Mouse (Mus musculus): ENCODE measurements around the gene 1700017B05Rik. TPM values are rescaled to one million over a fixed set of nuclear protein-coding genes. Genes with fewer than 3 reads are reported as not detected.
A peak's percentile ranks its signal among the peaks of the same experiment; 100 is the strongest.

Gene 1700017B05Rik
- total RNA-seq, 2 experiments from 2014 or later = 25.6 to 33.8 TPM

- ATAC-seq (replicated peaks; ENCODE audit: poor library complexity) = peak; percentile 67
These were observed 10.7 kb upstream of the 1700017B05Rik start for GRCm38 (mm10) chr9:57272902-57273804.

GRCm38 (mm10) chr9:57271837-57272562 is 9.6 kb upstream of the 1700017B05Rik start:
- ATAC-seq (replicated peaks; ENCODE audit: poor library complexity) = no peak

- ATAC-seq (replicated peaks; ENCODE audit: poor library complexity) = no peak
These were observed 8.7 kb upstream of the 1700017B05Rik start for GRCm38 (mm10) chr9:57271081-57271480.

GRCm38 (mm10) chr9:57270399-57270798 is 8.0 kb upstream of the 1700017B05Rik start:
- no peak for ATAC-seq (replicated peaks; ENCODE audit: poor library complexity)

- ATAC-seq (replicated peaks; ENCODE audit: poor library complexity) = no peak
These were observed 7.0 kb upstream of the 1700017B05Rik start for GRCm38 (mm10) chr9:57269384-57269783.

GRCm38 (mm10) chr9:57268575-57268974 is 6.2 kb upstream of the 1700017B05Rik start:
- peak; percentile 33 for ATAC-seq (replicated peaks; ENCODE audit: poor library complexity)

- peak; percentile 59 for ATAC-seq (replicated peaks; ENCODE audit: poor library complexity)
These were observed 5.7 kb upstream of the 1700017B05Rik start for GRCm38 (mm10) chr9:57268078-57268477.

- ATAC-seq (replicated peaks; ENCODE audit: poor library complexity) = no peak
These were observed 5.0 kb upstream of the 1700017B05Rik start for GRCm38 (mm10) chr9:57267421-57267820.

GRCm38 (mm10) chr9:57265125-57265524 is 2.7 kb upstream of the 1700017B05Rik start:
- ATAC-seq (replicated peaks; ENCODE audit: poor library complexity) = no peak

- ATAC-seq (replicated peaks; ENCODE audit: poor library complexity) = no peak
These were observed 628 bp upstream of the 1700017B05Rik start for GRCm38 (mm10) chr9:57262795-57263684.

- ATAC-seq (replicated peaks; ENCODE audit: poor library complexity) = peak; percentile 49
These were observed 898 bp downstream of the 1700017B05Rik start for GRCm38 (mm10) chr9:57261516-57261912.

GRCm38 (mm10) chr9:57260940-57261339 is 1.5 kb downstream of the 1700017B05Rik start:
- no peak for ATAC-seq (replicated peaks; ENCODE audit: poor library complexity)

GRCm38 (mm10) chr9:57259736-57260135 is 2.7 kb downstream of the 1700017B05Rik start:
- ATAC-seq (replicated peaks; ENCODE audit: poor library complexity) = peak; percentile 76

- no peak for ATAC-seq (replicated peaks; ENCODE audit: poor library complexity)
These were observed 4.8 kb downstream of the 1700017B05Rik start for GRCm38 (mm10) chr9:57257627-57258026.

- no peak for ATAC-seq (replicated peaks; ENCODE audit: poor library complexity)
These were observed 5.6 kb downstream of the 1700017B05Rik start for GRCm38 (mm10) chr9:57256861-57257260.

- no peak for ATAC-seq (replicated peaks; ENCODE audit: poor library complexity)
These were observed 6.1 kb downstream of the 1700017B05Rik start for GRCm38 (mm10) chr9:57256309-57256708.

GRCm38 (mm10) chr9:57254823-57255495 is 7.5 kb downstream of the 1700017B05Rik start:
- 0 out of 2 replicates have a peak, but pooled peaks have one; percentile 19 for ATAC-seq (replicated peaks; ENCODE audit: poor library complexity)

- ATAC-seq (replicated peaks; ENCODE audit: poor library complexity) = no peak
These were observed 8.4 kb downstream of the 1700017B05Rik start for GRCm38 (mm10) chr9:57254061-57254460.

GRCm38 (mm10) chr9:57251139-57251538 is 11.3 kb downstream of the 1700017B05Rik start:
- ATAC-seq (replicated peaks; ENCODE audit: poor library complexity) = no peak

- no peak for ATAC-seq (replicated peaks; ENCODE audit: poor library complexity)
These were observed 12.4 kb downstream of the 1700017B05Rik start for GRCm38 (mm10) chr9:57250026-57250425.
